Mouse (Mus musculus) G1E (cell line): ENCODE data around the gene Rtn4r.

Experiments used
- CTCF ChIP-seq: IDR thresholded peaks from 2 replicates; pipeline ENCODE4 v1.5.1; 2012; ENCODE audit warnings: low read depth, low read length, inconsistent platforms, mixed read lengths
- GATA1 ChIP-seq: IDR thresholded peaks from 2 replicates; pipeline ENCODE4 v1.6.1; 2012; ENCODE audit warnings: borderline replicate concordance, low read length, inconsistent platforms, mixed read lengths
- GATA2 ChIP-seq: IDR thresholded peaks from 2 replicates; pipeline ENCODE4 v1.6.1; 2012; ENCODE audit warnings: low read depth, low read length, inconsistent platforms, borderline replicate concordance
- POLR2AphosphoS5 ChIP-seq: IDR thresholded peaks from 2 replicates; pipeline ENCODE4 v1.6.1; 2012; ENCODE audit warnings: low read depth, low read length, inconsistent platforms; ENCODE audit not compliant: insufficient replicate concordance

DNA sequence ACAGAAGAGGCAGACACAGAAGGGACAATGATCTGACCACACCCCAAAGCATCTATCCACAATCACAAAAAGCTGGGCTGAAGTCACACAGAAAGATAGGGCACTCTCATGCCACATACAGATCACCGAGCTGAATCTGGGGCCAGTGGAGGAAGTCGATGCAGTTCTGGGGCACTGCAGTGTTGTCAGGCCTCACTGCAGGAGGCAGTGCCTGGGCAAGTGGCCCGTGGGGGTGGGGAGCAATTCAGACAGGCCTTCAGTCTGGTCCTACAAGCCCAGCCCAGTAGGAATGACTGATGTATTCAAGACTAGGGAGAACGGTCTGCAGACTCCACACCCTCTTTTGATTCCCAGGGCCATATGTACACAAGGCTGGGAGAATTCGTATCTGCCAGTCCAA is 2.8 kb upstream of the Rtn4r start:
- TF ChIP-seq CTCF = no peak
- TF ChIP-seq GATA2 = no peak
- TF ChIP-seq POLR2AphosphoS5 = no peak
- TF ChIP-seq GATA1 = no peak
